Mouse (Mus musculus): ENCODE data around the gene Ccdc9b. TPM values are rescaled to one million over a fixed set of nuclear protein-coding genes. Genes with fewer than 3 reads are reported as not detected.

Ccdc9b gene
- polyA plus RNA-seq, 1 experiment from 2014 or later: 1.2 TPM

DNA sequence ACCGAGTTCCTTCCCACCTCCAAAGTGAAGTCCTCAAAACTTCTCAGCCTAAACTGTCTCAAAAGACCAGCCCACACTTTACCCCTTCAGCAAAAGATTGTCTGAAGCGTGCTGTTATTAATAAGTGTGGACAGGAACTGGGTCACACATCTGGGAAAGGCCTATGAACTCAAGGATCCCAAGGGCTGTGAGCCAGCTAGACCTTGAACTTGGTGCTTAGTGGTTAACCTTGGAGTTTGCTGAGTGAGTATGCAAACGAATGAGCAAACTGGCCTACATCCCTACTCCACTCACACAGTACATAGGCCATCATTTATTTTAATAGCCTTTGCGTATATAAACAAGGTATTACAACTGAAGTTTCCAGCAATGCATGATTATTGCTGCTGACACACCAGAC, 37.0 kb downstream of the Ccdc9b start:
- H3K4me2 ChIP-seq: no peak overlapping the region
- H3K27ac ChIP-seq: no peak overlapping the region
- no peaks in the 10 kb centered on the region for H3K36me3 ChIP-seq
- no peak overlapping the region for H3K9ac ChIP-seq
- H3K4me1 ChIP-seq: peaks cover 31% of the 10 kb centered on the region
- ATAC-seq (replicated peaks; ENCODE audit: low FRiP score): no peak
- H3K27me3 ChIP-seq: peaks cover 45% of the 10 kb centered on the region
- no peaks in the 10 kb centered on the region for H3K9me3 ChIP-seq (replicated peaks)
- 76% methylated on average over 4 of the region's 4 CpGs for WGBS
- no peak overlapping the region for H3K4me3 ChIP-seq (replicated peaks)

DNA sequence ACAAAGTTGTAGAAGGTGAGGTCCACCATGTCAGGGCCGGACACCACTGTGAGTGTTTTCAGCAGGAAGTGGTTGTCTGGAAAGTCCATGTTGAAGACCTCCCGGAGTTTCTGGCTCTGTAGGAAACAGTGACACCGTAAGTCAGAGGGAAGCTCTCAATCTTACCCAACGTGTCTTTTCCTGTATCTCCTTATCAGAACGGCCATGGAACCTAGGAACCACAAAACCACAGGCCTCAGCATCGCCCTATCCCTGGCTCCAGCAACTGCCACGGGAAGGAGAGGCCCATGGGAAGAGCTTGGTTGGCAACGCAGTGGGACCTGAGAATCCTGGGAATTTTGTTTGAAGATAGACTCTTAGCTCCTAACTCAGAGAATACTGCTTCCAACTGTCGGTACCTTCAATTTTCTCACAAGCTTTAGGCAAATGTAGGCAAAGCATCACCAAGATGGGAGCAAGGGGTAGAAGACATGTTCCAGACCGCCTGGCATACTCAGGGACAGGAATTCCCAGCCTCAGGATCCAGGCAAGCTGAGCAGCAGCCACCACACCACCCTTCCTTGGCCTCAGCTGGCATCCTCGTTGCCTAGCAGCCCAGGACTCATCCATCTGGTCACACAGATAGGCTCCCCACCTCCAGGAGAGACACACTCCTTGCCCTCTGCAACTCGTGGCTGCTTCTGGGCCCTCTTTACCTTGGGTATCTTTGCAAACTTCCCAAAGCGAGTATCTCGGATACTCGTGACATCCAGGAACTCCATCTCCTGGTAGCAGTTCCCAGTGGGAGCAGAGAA, 38.6 kb downstream of the Ccdc9b start:
- Histone ChIP-seq H3K9me3 (replicated peaks) (no peaks in the 10 kb centered on the region), H3K9ac (no peak overlapping the region), H3K36me3 (no peaks in the 10 kb centered on the region), H3K4me1 (peaks cover 14% of the 10 kb centered on the region), H3K4me3 (replicated peaks) (no peak overlapping the region), H3K27me3 (peaks cover 40% of the 10 kb centered on the region), H3K4me2 (no peak overlapping the region), H3K27ac (no peak overlapping the region)
- 79% methylated on average over 15 of the region's 15 CpGs for WGBS
- ATAC-seq (replicated peaks; ENCODE audit: low FRiP score): no peak

GRCm38 (mm10) chr2:118716677-118717076, 45.8 kb downstream of the Ccdc9b start:
- no peak overlapping the region for H3K27ac ChIP-seq
- H3K4me1 ChIP-seq: 0 out of 2 replicates have a peak, but pooled peaks cover under 1% of the 10 kb centered on the region
- H3K4me3 ChIP-seq (replicated peaks): no peak overlapping the region
- H3K4me2 ChIP-seq: no peak overlapping the region
- no peaks in the 10 kb centered on the region for H3K9me3 ChIP-seq (replicated peaks)
- H3K27me3 ChIP-seq: peaks cover 50% of the 10 kb centered on the region
- no peak for ATAC-seq (replicated peaks; ENCODE audit: low FRiP score)
- H3K9ac ChIP-seq: no peak overlapping the region
- no peaks in the 10 kb centered on the region for H3K36me3 ChIP-seq
- WGBS: 88% methylated on average over 5 of the region's 5 CpGs

GRCm38 (mm10) chr2:118714230-118714629, 48.2 kb downstream of the Ccdc9b start:
- WGBS: 41% methylated on average over 4 of the region's 4 CpGs
- Histone ChIP-seq H3K4me2 (no peak overlapping the region), H3K4me1 (peaks cover 24% of the 10 kb centered on the region), H3K27me3 (peaks cover 71% of the 10 kb centered on the region), H3K9me3 (replicated peaks) (no peaks in the 10 kb centered on the region), H3K9ac (no peak overlapping the region), H3K4me3 (replicated peaks) (no peak overlapping the region), H3K27ac (no peak overlapping the region), H3K36me3 (no peaks in the 10 kb centered on the region)
- no peak for ATAC-seq (replicated peaks; ENCODE audit: low FRiP score)

DNA sequence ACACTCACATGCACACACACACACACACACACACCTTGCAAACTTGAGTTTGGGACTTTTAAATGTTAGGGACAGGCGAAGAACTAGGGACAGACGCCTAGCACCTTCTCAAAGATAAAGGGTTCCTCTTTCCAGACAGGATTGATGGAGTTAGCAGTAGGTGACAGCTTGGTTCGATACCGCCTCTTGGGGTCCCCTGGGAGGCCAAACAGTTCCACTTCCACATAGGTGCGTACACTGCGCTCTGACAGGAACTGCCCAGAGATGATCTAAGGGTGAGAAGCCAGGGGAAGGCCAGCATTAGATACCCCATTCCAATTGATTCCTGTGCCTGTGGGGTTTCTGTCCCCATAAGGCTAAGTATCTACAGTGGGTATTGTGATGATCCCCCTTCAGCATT, 48.8 kb downstream of the Ccdc9b start:
- H3K9me3 ChIP-seq (replicated peaks): no peaks in the 10 kb centered on the region
- peaks cover 71% of the 10 kb centered on the region for H3K27me3 ChIP-seq
- H3K27ac ChIP-seq: no peak overlapping the region
- H3K4me1 ChIP-seq: peaks cover 26% of the 10 kb centered on the region
- H3K9ac ChIP-seq: no peak overlapping the region
- H3K4me2 ChIP-seq: no peak overlapping the region
- WGBS: 88% methylated on average over 6 of the region's 6 CpGs
- no peak for ATAC-seq (replicated peaks; ENCODE audit: low FRiP score)
- no peaks in the 10 kb centered on the region for H3K36me3 ChIP-seq
- H3K4me3 ChIP-seq (replicated peaks): no peak overlapping the region

DNA sequence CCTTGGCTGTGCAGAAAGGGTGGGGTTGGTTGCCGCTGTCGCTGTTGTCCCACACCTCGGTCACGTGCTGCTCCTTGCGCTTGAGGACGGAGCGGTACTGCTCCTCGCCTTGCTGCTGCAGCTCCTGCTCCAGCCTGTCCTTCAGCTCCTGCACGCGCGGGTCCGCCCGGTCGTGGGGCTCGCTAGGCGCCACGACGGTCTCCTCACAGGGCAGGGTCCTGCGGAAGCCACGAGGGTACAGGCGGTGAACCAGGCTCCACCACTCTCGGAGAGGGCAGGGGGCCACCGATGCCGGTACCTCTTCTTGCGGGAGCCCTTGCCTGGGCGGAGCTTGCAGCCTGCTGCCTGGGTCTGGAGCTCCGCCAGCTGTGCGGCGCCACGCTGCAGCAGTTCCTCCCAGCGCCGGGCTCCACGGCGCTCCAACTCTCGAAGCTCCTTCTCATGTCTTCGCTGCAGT, 51.4 kb downstream of the Ccdc9b start:
- Histone ChIP-seq H3K4me2 (peak overlapping the region; percentile 89), H3K4me1 (peaks cover 32% of the 10 kb centered on the region), H3K27ac (no peak overlapping the region), H3K9me3 (replicated peaks) (no peaks in the 10 kb centered on the region), H3K27me3 (peaks cover 96% of the 10 kb centered on the region), H3K36me3 (no peaks in the 10 kb centered on the region), H3K4me3 (replicated peaks) (peak overlapping the region; percentile 46), H3K9ac (peak overlapping the region; percentile 42)
- under 1% methylated on average over 36 of the region's 36 CpGs for WGBS
- ATAC-seq (replicated peaks; ENCODE audit: low FRiP score): peak; percentile 71; the same call in 1 of the 2 replicates

- peaks cover 97% of the 10 kb centered on the region for H3K27me3 ChIP-seq
- no peak overlapping the region for H3K27ac ChIP-seq
- peak overlapping the region; percentile 8; the same call in 1 of the 2 replicates for H3K4me2 ChIP-seq
- H3K4me1 ChIP-seq: peaks cover 35% of the 10 kb centered on the region
- no peak overlapping the region for H3K4me3 ChIP-seq (replicated peaks)
- 40% methylated on average over 4 of the region's 4 CpGs for WGBS
- ATAC-seq (replicated peaks; ENCODE audit: low FRiP score): no peak
- H3K9ac ChIP-seq: no peak overlapping the region
- H3K9me3 ChIP-seq (replicated peaks): no peaks in the 10 kb centered on the region
- no peaks in the 10 kb centered on the region for H3K36me3 ChIP-seq
Measured at GRCm38 (mm10) chr2:118709655-118710221, 52.7 kb downstream of the Ccdc9b start.

- 75% methylated on average over 4 of the region's 4 CpGs for WGBS
- H3K9me3 ChIP-seq (replicated peaks): no peaks in the 10 kb centered on the region
- no peak overlapping the region for H3K4me3 ChIP-seq (replicated peaks)
- no peak overlapping the region for H3K9ac ChIP-seq
- H3K27ac ChIP-seq: no peak overlapping the region
- no peaks in the 10 kb centered on the region for H3K36me3 ChIP-seq
- H3K27me3 ChIP-seq: peaks cover 100% of the 10 kb centered on the region
- H3K4me1 ChIP-seq: peaks cover 46% of the 10 kb centered on the region
- no peak for ATAC-seq (replicated peaks; ENCODE audit: low FRiP score)
- H3K4me2 ChIP-seq: no peak overlapping the region
Measured at GRCm38 (mm10) chr2:118708472-118708871, 54.0 kb downstream of the Ccdc9b start.

DNA sequence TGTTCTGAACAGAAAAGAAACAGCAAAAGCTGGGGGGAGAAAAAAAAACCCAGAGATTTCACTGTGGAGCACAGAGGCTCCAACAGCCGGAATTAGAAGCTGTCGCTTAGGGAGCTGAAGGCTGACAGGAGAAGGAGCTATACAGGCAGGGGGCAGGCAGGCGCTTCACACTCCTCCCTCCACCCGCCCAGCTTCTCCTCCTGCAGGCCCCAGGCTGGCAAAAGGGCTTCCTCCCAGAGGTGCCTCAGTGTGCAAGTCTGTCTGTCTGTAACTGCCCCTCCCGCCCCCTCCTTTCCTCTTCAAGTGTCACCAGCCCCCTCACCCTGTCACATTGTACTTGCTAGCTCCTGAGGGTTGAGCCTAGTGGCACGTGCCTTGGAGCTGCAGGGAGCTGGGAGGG, 56.0 kb downstream of the Ccdc9b start:
- H3K4me3 ChIP-seq (replicated peaks): no peak overlapping the region
- ATAC-seq (replicated peaks; ENCODE audit: low FRiP score): no peak
- H3K4me2 ChIP-seq: no peak overlapping the region
- H3K4me1 ChIP-seq: peaks cover 57% of the 10 kb centered on the region
- peaks cover 100% of the 10 kb centered on the region for H3K27me3 ChIP-seq
- 11% methylated on average over 6 of the region's 6 CpGs for WGBS
- H3K9me3 ChIP-seq (replicated peaks): no peaks in the 10 kb centered on the region
- H3K36me3 ChIP-seq: no peaks in the 10 kb centered on the region
- no peak overlapping the region for H3K9ac ChIP-seq
- no peak overlapping the region for H3K27ac ChIP-seq

Other genes with a start within 250 kb of the Ccdc9b start
- 7.6 and 8.2 TPM in 2 replicates for gene Bmf, start 213.0 kb downstream of the Ccdc9b start, polyA plus RNA-seq (2015; fragmentation: Nextera tagmentation; extraction: Ambion mirVana)
- gene Bub1b, start 164.4 kb downstream of the Ccdc9b start, polyA plus RNA-seq (2015; fragmentation: Nextera tagmentation; extraction: Ambion mirVana): 98.5 and 103 TPM in 2 replicates
- 0.84 and 1.3 TPM in 2 replicates for gene Pak6, start 99.4 kb downstream of the Ccdc9b start, polyA plus RNA-seq (2015; fragmentation: Nextera tagmentation; extraction: Ambion mirVana)
- 0.28 and 0.39 TPM in 2 replicates for gene Ankrd63, start 58.7 kb downstream of the Ccdc9b start, polyA plus RNA-seq (2015; fragmentation: Nextera tagmentation; extraction: Ambion mirVana)
- 1.5 and 1.9 TPM in 2 replicates for gene Plcb2, start 34.2 kb downstream of the Ccdc9b start, polyA plus RNA-seq (2015; fragmentation: Nextera tagmentation; extraction: Ambion mirVana)
- gene Inafm2, start 16.9 kb downstream of the Ccdc9b start, polyA plus RNA-seq (2015; fragmentation: Nextera tagmentation; extraction: Ambion mirVana): 14.0 and 15.6 TPM in 2 replicates
- gene Phgr1, start 10.1 kb upstream of the Ccdc9b start, polyA plus RNA-seq (2015; fragmentation: Nextera tagmentation; extraction: Ambion mirVana): 1.1 TPM in 1 of 2 replicates, not detected in the other
- 0.40 and 2.1 TPM in 2 replicates for gene Disp2, start 17.1 kb upstream of the Ccdc9b start, polyA plus RNA-seq (2015; fragmentation: Nextera tagmentation; extraction: Ambion mirVana)
- 120 and 124 TPM in 2 replicates for gene Knstrn, start 51.3 kb upstream of the Ccdc9b start, polyA plus RNA-seq (2015; fragmentation: Nextera tagmentation; extraction: Ambion mirVana)
- 71.6 and 82.8 TPM in 2 replicates for gene Ivd, start 99.3 kb upstream of the Ccdc9b start, polyA plus RNA-seq (2015; fragmentation: Nextera tagmentation; extraction: Ambion mirVana)
- gene Bahd1, start 137.7 kb upstream of the Ccdc9b start, polyA plus RNA-seq (2015; fragmentation: Nextera tagmentation; extraction: Ambion mirVana): 3.8 and 4.4 TPM in 2 replicates
- gene Chst14, start 163.8 kb upstream of the Ccdc9b start, polyA plus RNA-seq (2015; fragmentation: Nextera tagmentation; extraction: Ambion mirVana): 25.9 and 28.4 TPM in 2 replicates

Data from kidney, embryonic 15.5 days (tissue).